Mouse (Mus musculus) lung, postnatal 0 days (tissue): ENCODE results near the gene Elk3.

Experiments
- CTCF ChIP-seq: IDR thresholded peaks from 2 replicates; pipeline ENCODE4 v1.5.1; 2016; ENCODE audit warnings: antibody characterized with exemption, mild to moderate bottlenecking
- EP300 ChIP-seq: IDR thresholded peaks from 2 replicates; pipeline ENCODE4 v1.6.1; 2016; ENCODE audit warnings: antibody characterized with exemption, mild to moderate bottlenecking, control low read depth

- TF ChIP-seq EP300 = no peak
- TF ChIP-seq CTCF = no peak
Measured at GRCm38 (mm10) chr10:93252661-93253060, 58.3 kb downstream of the Elk3 start.
